Comparison of ENCODE assay signal across 14 mouse cellular contexts in genomic region chr10:64661190-64661589, GRCm38 (mm10).
"Had no signal": no experiment of that assay in that cellular context is flagged by ENCODE, and none has a peak within 500 bp of the region (broad histone marks: within the 10 kb centered on the region; RNA-seq: fewer than 3 reads in every experiment).

No protein-coding gene starts in this region.

- H3K27me3 ChIP-seq: intestine, embryonic 15.5 days; kidney, embryonic 15.5 days; limb, embryonic 15.5 days; liver, embryonic 12.5 days; megakaryocyte, embryonic 14.5 days; neural tube, embryonic 12.5 days had no signal

- H3K36me3 ChIP-seq: intestine, embryonic 15.5 days; kidney, embryonic 15.5 days; limb, embryonic 15.5 days; liver, embryonic 12.5 days; neural tube, embryonic 12.5 days had no signal

- H3K4me2 ChIP-seq: intestine, embryonic 15.5 days; kidney, embryonic 15.5 days; limb, embryonic 15.5 days; liver, embryonic 12.5 days; lung, embryonic 14.5 days; neural tube, embryonic 12.5 days had no signal

- H3K27ac ChIP-seq: intestine, embryonic 15.5 days; kidney, embryonic 15.5 days; left cerebral cortex, adult 2 months; limb, embryonic 15.5 days; liver, embryonic 12.5 days; macrophage; neural tube, embryonic 12.5 days; stomach, postnatal 0 days had no signal

- DNase-seq: kidney, adult 18-20 months; kidney, postnatal 14 days; lung, embryonic 14.5 days; lung, postnatal 10 days; thymus, postnatal 14 days had no signal

- H3K9ac ChIP-seq: intestine, embryonic 15.5 days; kidney, embryonic 15.5 days; limb, embryonic 15.5 days; liver, embryonic 12.5 days; lung, embryonic 14.5 days; neural tube, embryonic 12.5 days had no signal

- H3K4me3 ChIP-seq: intestine, embryonic 15.5 days; kidney, embryonic 15.5 days; left cerebral cortex, adult 2 months; limb, embryonic 15.5 days; liver, embryonic 12.5 days; megakaryocyte, embryonic 14.5 days; neural tube, embryonic 12.5 days had no signal

- ATAC-seq: intestine, embryonic 15.5 days; liver, embryonic 12.5 days had no signal

- H3K9me3 ChIP-seq: intestine, embryonic 15.5 days; kidney, embryonic 15.5 days; limb, embryonic 15.5 days; liver, embryonic 12.5 days; megakaryocyte, embryonic 14.5 days; neural tube, embryonic 12.5 days had no signal

- H3K4me1 ChIP-seq: intestine, embryonic 15.5 days; kidney, embryonic 15.5 days; limb, embryonic 15.5 days; liver, embryonic 12.5 days; megakaryocyte, embryonic 14.5 days; neural tube, embryonic 12.5 days had no signal
